Mouse (Mus musculus): Measurements from ENCODE around the gene Fbln5. TPM values are rescaled to one million over a fixed set of nuclear protein-coding genes. Genes with fewer than 3 reads are reported as not detected.

Gene Fbln5
- total and polyA plus RNA-seq, 2 experiments from 2014 or later, result 16.8 to 23.5 TPM

DNA sequence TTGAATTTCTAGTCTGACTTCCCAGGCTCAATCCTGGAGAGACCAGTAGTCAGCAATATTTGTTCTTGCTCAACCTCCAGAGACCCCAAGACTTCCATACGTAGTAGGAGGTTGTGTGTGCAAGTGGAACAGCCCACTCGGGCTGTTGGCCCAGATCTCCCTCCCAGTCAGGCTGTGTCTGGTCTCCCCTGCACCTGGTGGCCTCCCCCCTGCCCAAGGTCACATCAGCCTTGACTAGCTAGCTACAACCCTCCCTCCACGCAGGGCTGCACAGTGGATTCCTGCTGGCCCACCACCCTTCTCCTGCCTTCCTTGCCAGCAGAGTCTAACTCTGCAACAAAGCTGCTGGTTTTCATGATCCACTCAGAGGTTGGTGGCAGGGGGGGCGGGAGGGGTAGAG is 12.4 kb upstream of the Fbln5 start:
- no peak for TF ChIP-seq CTCF (IDR thresholded peaks at IDR 0.05; ENCODE audit: low read depth)
- Histone ChIP-seq H3K27ac (no peak overlapping the region), H3K9me3 (ENCODE audit: low read length) (no peaks in the 10 kb centered on the region), H3K4me2 (ENCODE audit: low read depth, low read length) (no peak overlapping the region), H3K4me1 (ENCODE audit: insufficient read depth, low read length) (no peaks in the 10 kb centered on the region), H3K4me3 (ENCODE audit: low read length) (no peak overlapping the region), H3K9ac (replicated peaks; ENCODE audit: low read length) (no peak overlapping the region), H3K36me3 (ENCODE audit: insufficient read depth, low read length) (peaks cover 4% of the 10 kb centered on the region; the same call in 1 of the 2 replicates), H3K27me3 (ENCODE audit: insufficient read depth, low read length) (no peaks in the 10 kb centered on the region)
- DNase-seq (ENCODE audit: low spot score) (no peak), ATAC-seq (no peak)
- 68% methylated on average over 4 of the region's 4 CpGs for WGBS

DNA sequence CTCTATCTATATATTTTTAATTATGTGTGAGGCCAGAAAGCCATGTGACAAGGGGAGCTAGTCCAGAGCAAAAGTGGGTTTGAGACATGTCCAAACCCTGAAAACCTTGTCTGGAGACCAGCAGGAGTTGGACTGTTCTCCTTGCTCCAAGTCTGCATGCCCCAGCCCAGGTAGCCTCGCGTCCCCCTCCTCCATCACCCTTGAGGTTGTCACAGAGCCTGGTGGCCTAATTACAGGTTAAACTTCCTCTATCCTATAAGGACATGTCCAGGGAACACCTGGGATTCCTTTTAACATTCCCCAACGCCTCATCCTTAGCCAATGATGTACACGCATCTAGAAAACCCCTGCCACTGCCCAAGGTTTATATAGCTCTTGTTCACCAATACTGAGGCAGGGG is 4.3 kb upstream of the Fbln5 start:
- H3K4me1 ChIP-seq (ENCODE audit: insufficient read depth, low read length), result peaks cover 7% of the 10 kb centered on the region
- H3K27ac ChIP-seq, result no peak overlapping the region

DNA sequence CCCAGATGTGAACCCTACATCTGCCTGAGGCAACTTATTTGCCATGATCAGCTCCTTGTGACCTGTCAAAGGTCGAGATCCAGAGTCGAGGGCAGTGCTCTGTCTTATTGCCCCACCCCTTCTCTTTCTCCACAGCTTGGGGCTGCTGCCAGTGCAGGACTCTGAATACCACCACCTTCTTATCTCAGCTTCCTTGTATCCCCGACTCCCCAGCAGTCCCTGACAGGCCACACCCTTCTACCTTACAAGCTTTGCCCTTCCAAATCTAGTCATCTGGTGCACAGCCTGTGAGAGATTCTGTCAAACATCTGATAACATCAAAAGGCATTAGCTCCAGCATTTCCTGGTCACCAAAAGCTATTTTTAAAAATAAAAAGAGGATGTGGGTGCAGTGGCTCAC is 2.7 kb upstream of the Fbln5 start:
- H3K4me2 ChIP-seq (ENCODE audit: low read depth, low read length), result no peak overlapping the region
- no peak for TF ChIP-seq CTCF (IDR thresholded peaks at IDR 0.05; ENCODE audit: low read depth)
- H3K27ac ChIP-seq, result no peak overlapping the region
- H3K9me3 ChIP-seq (ENCODE audit: low read length), result no peaks in the 10 kb centered on the region
- ATAC-seq, result no peak
- no peaks in the 10 kb centered on the region for H3K27me3 ChIP-seq (ENCODE audit: insufficient read depth, low read length)
- no peak overlapping the region for H3K9ac ChIP-seq (replicated peaks; ENCODE audit: low read length)
- H3K4me1 ChIP-seq (ENCODE audit: insufficient read depth, low read length), result peaks cover 7% of the 10 kb centered on the region
- no peak for DNase-seq (ENCODE audit: low spot score)
- no peaks in the 10 kb centered on the region for H3K36me3 ChIP-seq (ENCODE audit: insufficient read depth, low read length)
- 42% methylated on average over 3 of the region's 3 CpGs for WGBS
- H3K4me3 ChIP-seq (ENCODE audit: low read length), result no peak overlapping the region

More for the DNA sequence above, 4.3 kb upstream of the Fbln5 start:
- TF ChIP-seq CTCF (IDR thresholded peaks at IDR 0.05; ENCODE audit: low read depth), result no peak
- 92% methylated on average over 4 of the region's 4 CpGs for WGBS
- H3K4me2 ChIP-seq (ENCODE audit: low read depth, low read length), result no peak overlapping the region
- H3K27me3 ChIP-seq (ENCODE audit: insufficient read depth, low read length), result no peaks in the 10 kb centered on the region
- no peak for DNase-seq (ENCODE audit: low spot score)
- no peaks in the 10 kb centered on the region for H3K36me3 ChIP-seq (ENCODE audit: insufficient read depth, low read length)
- ATAC-seq, result no peak
- H3K9me3 ChIP-seq (ENCODE audit: low read length), result no peaks in the 10 kb centered on the region
- no peak overlapping the region for H3K4me3 ChIP-seq (ENCODE audit: low read length)
- H3K9ac ChIP-seq (replicated peaks; ENCODE audit: low read length), result no peak overlapping the region

DNA sequence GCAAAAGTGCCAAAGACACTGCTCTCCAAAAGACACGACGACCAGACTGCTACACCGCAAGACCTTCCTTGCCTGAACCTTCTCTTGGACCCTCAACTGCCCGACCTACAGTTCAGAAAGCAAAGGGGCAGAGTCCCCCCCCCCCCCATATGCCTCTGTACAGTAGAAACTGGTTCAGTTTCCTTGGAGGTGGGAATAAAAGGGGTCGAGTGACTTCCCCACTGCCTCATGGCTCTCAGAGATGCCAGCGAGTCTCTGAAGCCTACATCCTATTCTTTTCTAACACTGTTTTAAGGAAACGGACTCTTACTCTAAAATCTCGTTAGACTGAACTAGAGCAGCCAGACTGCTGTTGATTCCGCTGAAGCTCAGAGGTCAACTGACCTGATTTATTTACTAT is 715 bp upstream of the Fbln5 start:
- Histone ChIP-seq H3K4me2 (ENCODE audit: low read depth, low read length) (peak overlapping the region; percentile 74), H3K4me3 (ENCODE audit: low read length) (peak overlapping the region; percentile 45; the same call in 1 of the 2 replicates), H3K9me3 (ENCODE audit: low read length) (no peaks in the 10 kb centered on the region), H3K27me3 (ENCODE audit: insufficient read depth, low read length) (no peaks in the 10 kb centered on the region), H3K4me1 (ENCODE audit: insufficient read depth, low read length) (peaks cover 7% of the 10 kb centered on the region), H3K9ac (replicated peaks; ENCODE audit: low read length) (no peak overlapping the region), H3K36me3 (ENCODE audit: insufficient read depth, low read length) (no peaks in the 10 kb centered on the region), H3K27ac (no peak overlapping the region)
- ATAC-seq, result no peak
- no peak for DNase-seq (ENCODE audit: low spot score)
- TF ChIP-seq CTCF (IDR thresholded peaks at IDR 0.05; ENCODE audit: low read depth), result no peak
- WGBS, result 42% methylated on average over 9 of the region's 9 CpGs

DNA sequence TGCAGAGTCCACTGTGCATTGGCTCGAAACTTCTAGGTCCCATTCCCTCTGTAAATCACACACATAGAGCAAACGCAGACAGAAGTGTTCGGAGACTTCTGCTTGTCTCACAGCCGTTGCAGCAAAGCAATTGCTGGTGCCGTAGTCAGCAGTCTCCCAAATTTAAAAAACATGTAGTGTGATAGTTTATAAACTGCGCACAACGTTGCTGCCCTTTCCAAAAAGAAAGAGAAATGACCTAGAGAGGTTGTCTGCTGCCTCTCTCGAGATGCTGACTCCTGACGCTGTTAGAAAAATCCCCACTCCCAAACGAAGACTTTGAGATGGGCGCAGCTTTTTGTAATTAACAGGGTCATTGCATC is 628 bp downstream of the Fbln5 start:
- Histone ChIP-seq H3K36me3 (ENCODE audit: insufficient read depth, low read length) (no peaks in the 10 kb centered on the region), H3K27ac (no peak overlapping the region), H3K4me3 (ENCODE audit: low read length) (peak overlapping the region; percentile 45), H3K4me1 (ENCODE audit: insufficient read depth, low read length) (peaks cover 7% of the 10 kb centered on the region), H3K27me3 (ENCODE audit: insufficient read depth, low read length) (no peaks in the 10 kb centered on the region), H3K9me3 (ENCODE audit: low read length) (no peaks in the 10 kb centered on the region), H3K9ac (replicated peaks; ENCODE audit: low read length) (peak overlapping the region; percentile 36), H3K4me2 (ENCODE audit: low read depth, low read length) (peak overlapping the region; percentile 74)
- DNase-seq (ENCODE audit: low spot score), result no peak
- TF ChIP-seq CTCF (IDR thresholded peaks at IDR 0.05; ENCODE audit: low read depth), result no peak
- ATAC-seq, result no peak
- 24% methylated on average over 11 of the region's 11 CpGs for WGBS

DNA sequence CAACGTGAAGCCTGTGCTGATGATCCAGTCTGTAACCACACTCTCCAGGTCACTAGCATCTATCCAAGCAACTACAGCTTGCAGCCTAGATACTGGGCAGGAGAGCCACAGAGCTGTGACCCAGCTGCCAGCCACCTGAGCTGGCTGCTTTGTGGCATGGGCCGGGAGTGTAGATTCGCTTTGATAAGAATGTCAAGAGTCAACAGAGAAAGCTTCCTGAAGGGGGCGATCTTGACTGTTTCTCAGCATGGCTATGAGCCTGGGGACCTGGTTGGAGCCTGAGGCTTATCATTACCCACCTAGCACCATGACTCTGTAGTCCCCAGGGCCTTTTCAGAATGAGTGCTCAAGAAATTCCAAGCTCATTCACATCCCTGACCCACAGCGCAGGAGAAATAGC is 2.0 kb downstream of the Fbln5 start:
- H3K36me3 ChIP-seq (ENCODE audit: insufficient read depth, low read length), result no peaks in the 10 kb centered on the region
- no peak overlapping the region for H3K4me2 ChIP-seq (ENCODE audit: low read depth, low read length)
- H3K4me1 ChIP-seq (ENCODE audit: insufficient read depth, low read length), result peaks cover 7% of the 10 kb centered on the region
- peak; percentile 29; the same call in 1 of the 2 replicates for TF ChIP-seq CTCF (IDR thresholded peaks at IDR 0.05; ENCODE audit: low read depth)
- no peak overlapping the region for H3K4me3 ChIP-seq (ENCODE audit: low read length)
- 50% methylated on average over 5 of the region's 5 CpGs for WGBS
- no peaks in the 10 kb centered on the region for H3K27me3 ChIP-seq (ENCODE audit: insufficient read depth, low read length)
- no peak overlapping the region for H3K27ac ChIP-seq
- H3K9me3 ChIP-seq (ENCODE audit: low read length), result no peaks in the 10 kb centered on the region
- DNase-seq (ENCODE audit: low spot score), result peak; percentile 31
- H3K9ac ChIP-seq (replicated peaks; ENCODE audit: low read length), result no peak overlapping the region
- ATAC-seq, result no peak

DNA sequence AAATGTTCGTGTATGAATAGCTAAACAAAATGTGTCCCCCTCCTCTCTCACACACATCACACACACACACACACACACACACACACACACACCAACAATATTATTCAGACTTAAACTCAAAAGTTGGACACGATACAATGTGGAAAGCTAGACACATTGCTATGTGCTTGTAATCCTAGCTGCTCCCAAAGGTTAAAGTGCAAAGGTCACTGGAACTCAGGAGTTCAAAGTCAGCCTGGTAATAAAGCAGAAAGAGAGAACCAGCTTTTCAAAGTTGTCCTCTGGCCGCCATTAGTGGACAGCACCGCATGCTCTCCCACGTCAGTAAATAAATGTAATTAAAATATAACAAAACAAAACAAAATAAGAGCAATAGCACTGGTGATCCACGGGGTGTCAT is 3.1 kb downstream of the Fbln5 start:
- Histone ChIP-seq H3K36me3 (ENCODE audit: insufficient read depth, low read length) (no peaks in the 10 kb centered on the region), H3K4me3 (ENCODE audit: low read length) (no peak overlapping the region), H3K4me1 (ENCODE audit: insufficient read depth, low read length) (peaks cover 7% of the 10 kb centered on the region), H3K27me3 (ENCODE audit: insufficient read depth, low read length) (no peaks in the 10 kb centered on the region), H3K27ac (no peak overlapping the region), H3K9ac (replicated peaks; ENCODE audit: low read length) (no peak overlapping the region), H3K4me2 (ENCODE audit: low read depth, low read length) (no peak overlapping the region), H3K9me3 (ENCODE audit: low read length) (no peaks in the 10 kb centered on the region)
- WGBS, result 82% methylated on average over 6 of the region's 6 CpGs
- DNase-seq (ENCODE audit: low spot score) (no peak), ATAC-seq (no peak)
- TF ChIP-seq CTCF (IDR thresholded peaks at IDR 0.05; ENCODE audit: low read depth), result no peak
